Mouse (Mus musculus): ENCODE measurements around the gene Cox20. TPM values are rescaled to one million over a fixed set of nuclear protein-coding genes. Genes with fewer than 3 reads are reported as not detected.
"Not testable (repeated sequence)": the region's sequence is repeated elsewhere in the genome, so short reads cannot be mapped to it uniquely, and the experiment has no call there.

Cox20 gene
- polyA plus RNA-seq, 1 experiment, result 26.5 TPM

DNA sequence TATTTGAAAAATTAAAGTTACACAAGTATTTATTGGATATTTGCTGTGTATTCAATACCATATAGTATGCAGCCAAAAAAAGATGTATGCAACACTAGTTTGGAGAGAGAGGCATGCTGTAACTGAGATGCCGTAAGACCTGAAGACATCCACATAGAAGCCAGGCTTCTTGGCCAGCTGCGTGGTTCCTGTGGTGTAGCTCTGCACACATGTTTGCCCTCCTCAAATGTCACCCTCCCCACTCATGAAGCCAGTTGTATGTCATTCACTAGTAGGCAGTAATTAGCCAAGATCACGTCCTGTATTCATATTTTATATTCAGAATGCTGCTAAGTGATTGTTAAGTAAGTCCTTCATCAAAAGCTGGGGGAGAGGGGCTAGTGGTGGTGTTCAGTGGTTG, 22.5 kb downstream of the Cox20 start:
- no peaks in the 10 kb centered on the region for H3K4me1 ChIP-seq (ENCODE audit: control insufficient read depth, insufficient read depth, low read length)
- peaks cover 3% of the 10 kb centered on the region; the same call in 1 of the 2 replicates for H3K36me3 ChIP-seq (ENCODE audit: control insufficient read depth, insufficient read depth, low read length, poor library complexity, severe bottlenecking)
- TF ChIP-seq CTCF (IDR thresholded peaks at IDR 0.05; ENCODE audit: low read depth, low read length), result no peak
- TF ChIP-seq POLR2A (IDR thresholded peaks at IDR 0.05; ENCODE audit: insufficient read depth, low read length), result no peak
- no peaks in the 10 kb centered on the region for H3K9me3 ChIP-seq (replicated peaks; ENCODE audit: control insufficient read depth, insufficient read depth, low read length, poor library complexity, severe bottlenecking)
- no peak overlapping the region for H3K9ac ChIP-seq (ENCODE audit: low read depth, poor library complexity, severe bottlenecking)
- no peaks in the 10 kb centered on the region for H3K27me3 ChIP-seq (ENCODE audit: control insufficient read depth, insufficient read depth, low read length, poor library complexity, severe bottlenecking)
- no peak overlapping the region for H3K27ac ChIP-seq (ENCODE audit: insufficient read depth, low read length)
- H3K4me3 ChIP-seq (ENCODE audit: low read depth, low read length), result no peak overlapping the region

DNA sequence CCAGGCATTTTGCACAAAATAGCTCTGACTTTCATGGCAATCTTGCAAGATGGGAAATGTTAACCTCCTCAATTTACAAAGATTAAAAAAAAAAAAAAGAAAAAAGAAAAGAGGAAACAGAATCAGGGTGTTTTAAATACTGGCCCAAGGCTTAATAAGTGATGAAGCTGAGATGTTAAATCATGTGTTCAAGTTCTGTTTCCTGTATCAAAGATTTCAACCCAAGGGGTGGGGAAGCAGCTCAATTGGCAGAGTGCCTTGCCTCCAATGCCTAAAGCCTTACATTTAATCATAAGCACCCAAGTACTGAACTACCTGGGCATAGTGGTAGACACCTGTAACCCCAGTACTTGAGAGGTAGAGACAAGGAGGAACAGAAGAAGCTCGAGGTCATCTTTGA, 23.1 kb downstream of the Cox20 start:
- no peak overlapping the region for H3K4me3 ChIP-seq (ENCODE audit: low read depth, low read length)
- no peaks in the 10 kb centered on the region for H3K9me3 ChIP-seq (replicated peaks; ENCODE audit: control insufficient read depth, insufficient read depth, low read length, poor library complexity, severe bottlenecking)
- no peaks in the 10 kb centered on the region for H3K27me3 ChIP-seq (ENCODE audit: control insufficient read depth, insufficient read depth, low read length, poor library complexity, severe bottlenecking)
- H3K9ac ChIP-seq (ENCODE audit: low read depth, poor library complexity, severe bottlenecking), result no peak overlapping the region
- no peaks in the 10 kb centered on the region for H3K36me3 ChIP-seq (ENCODE audit: control insufficient read depth, insufficient read depth, low read length, poor library complexity, severe bottlenecking)
- no peak overlapping the region for H3K27ac ChIP-seq (ENCODE audit: insufficient read depth, low read length)
- no peaks in the 10 kb centered on the region for H3K4me1 ChIP-seq (ENCODE audit: control insufficient read depth, insufficient read depth, low read length)
- no peak for TF ChIP-seq CTCF (IDR thresholded peaks at IDR 0.05; ENCODE audit: low read depth, low read length)
- TF ChIP-seq EP300 (IDR thresholded peaks at IDR 0.05; ENCODE audit: insufficient read depth, low read depth, low read length), result no peak
- TF ChIP-seq POLR2A (IDR thresholded peaks at IDR 0.05; ENCODE audit: insufficient read depth, low read length), result no peak

DNA sequence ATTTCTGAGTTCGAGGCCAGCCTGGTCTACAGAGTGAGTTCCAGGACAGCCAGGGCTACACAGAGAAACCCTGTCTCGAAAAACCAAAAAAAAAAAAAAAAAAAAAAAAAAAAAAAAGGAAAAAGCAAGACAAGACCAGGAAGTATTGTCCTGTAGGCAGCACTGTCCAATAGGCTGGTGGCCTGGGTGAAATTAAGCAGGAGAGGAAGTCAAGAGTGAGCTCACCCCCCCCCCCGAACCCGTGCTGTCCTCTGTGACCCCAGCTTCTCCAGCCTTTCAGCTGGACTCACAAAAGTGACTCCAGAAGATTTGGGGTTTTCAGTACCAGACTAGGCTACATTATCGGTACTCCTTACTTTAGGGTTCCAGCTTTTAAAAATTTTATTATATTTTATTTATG, 23.7 kb downstream of the Cox20 start:
- TF ChIP-seq CTCF (IDR thresholded peaks at IDR 0.05; ENCODE audit: low read depth, low read length) (no peak), POLR2A (IDR thresholded peaks at IDR 0.05; ENCODE audit: insufficient read depth, low read length) (no peak), EP300 (IDR thresholded peaks at IDR 0.05; ENCODE audit: insufficient read depth, low read depth, low read length) (no peak)
- no peak overlapping the region for H3K27ac ChIP-seq (ENCODE audit: insufficient read depth, low read length)
- no peaks in the 10 kb centered on the region for H3K36me3 ChIP-seq (ENCODE audit: control insufficient read depth, insufficient read depth, low read length, poor library complexity, severe bottlenecking)
- no peaks in the 10 kb centered on the region for H3K9me3 ChIP-seq (replicated peaks; ENCODE audit: control insufficient read depth, insufficient read depth, low read length, poor library complexity, severe bottlenecking)
- no peak overlapping the region for H3K4me3 ChIP-seq (ENCODE audit: low read depth, low read length)
- no peaks in the 10 kb centered on the region for H3K27me3 ChIP-seq (ENCODE audit: control insufficient read depth, insufficient read depth, low read length, poor library complexity, severe bottlenecking)
- no peak overlapping the region for H3K9ac ChIP-seq (ENCODE audit: low read depth, poor library complexity, severe bottlenecking)
- H3K4me1 ChIP-seq (ENCODE audit: control insufficient read depth, insufficient read depth, low read length), result no peaks in the 10 kb centered on the region

DNA sequence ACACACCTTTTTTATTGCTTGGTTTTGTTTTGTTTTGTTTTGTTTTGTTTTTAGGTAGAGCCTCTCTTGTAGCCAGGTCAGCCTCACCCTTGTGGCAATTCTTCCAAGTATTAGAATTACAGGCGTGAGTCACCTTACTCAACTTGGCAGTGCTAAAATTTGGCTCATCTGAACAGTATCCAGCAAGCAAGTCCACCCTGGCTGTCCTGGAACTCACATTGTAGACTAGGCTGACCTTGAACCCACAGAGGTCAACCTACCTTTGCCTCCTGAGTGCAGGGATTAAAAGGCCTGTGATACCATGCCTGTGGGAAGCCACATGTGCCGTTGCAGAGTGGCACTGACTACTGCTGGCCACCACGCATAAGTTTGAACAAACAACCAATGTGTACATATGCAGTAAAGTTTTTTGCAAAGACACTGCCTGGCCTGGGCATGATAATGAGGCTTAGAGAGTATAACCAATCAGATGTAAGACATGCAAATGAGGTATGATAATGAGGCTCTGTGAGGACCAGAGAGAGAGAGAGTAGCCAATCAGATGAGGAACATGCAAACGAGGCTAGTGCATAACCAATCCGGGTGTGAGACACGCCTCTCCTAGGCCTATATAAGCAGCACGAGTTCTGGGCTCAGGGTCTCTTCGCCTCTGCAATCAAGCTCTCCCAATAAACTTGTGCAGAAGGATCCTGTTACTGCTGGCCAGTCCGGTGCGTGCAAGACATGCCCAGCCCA, 25.3 kb downstream of the Cox20 start:
- H3K9me3 ChIP-seq (replicated peaks; ENCODE audit: control insufficient read depth, insufficient read depth, low read length, poor library complexity, severe bottlenecking); H3K27ac ChIP-seq (ENCODE audit: insufficient read depth, low read length); H3K4me3 ChIP-seq (ENCODE audit: low read depth, low read length); H3K27me3 ChIP-seq (ENCODE audit: control insufficient read depth, insufficient read depth, low read length, poor library complexity, severe bottlenecking); H3K36me3 ChIP-seq (ENCODE audit: control insufficient read depth, insufficient read depth, low read length, poor library complexity, severe bottlenecking); H3K9ac ChIP-seq (ENCODE audit: low read depth, poor library complexity, severe bottlenecking); H3K4me1 ChIP-seq (ENCODE audit: control insufficient read depth, insufficient read depth, low read length): not testable (repeated sequence)

DNA sequence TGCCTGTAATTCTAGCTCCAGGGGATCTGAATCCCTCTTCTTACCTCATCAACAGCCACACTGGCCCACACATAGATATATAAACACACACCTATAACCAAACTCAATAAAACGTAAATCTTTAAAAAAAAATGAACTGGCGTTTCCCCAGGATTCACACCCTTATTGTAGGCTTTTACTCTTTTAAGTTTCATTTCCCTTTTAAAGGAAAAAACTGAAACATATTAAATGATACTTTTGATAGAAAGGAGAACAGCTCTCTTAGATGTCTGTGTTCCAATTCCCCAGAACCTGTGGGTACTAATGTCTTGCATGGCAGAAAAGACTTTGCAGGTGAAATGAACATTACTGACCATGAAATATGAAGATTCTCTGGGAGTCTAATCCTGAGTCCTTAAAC, 31.9 kb downstream of the Cox20 start:
- TF ChIP-seq CTCF (IDR thresholded peaks at IDR 0.05; ENCODE audit: low read depth, low read length) (no peak), EP300 (IDR thresholded peaks at IDR 0.05; ENCODE audit: insufficient read depth, low read depth, low read length) (no peak), POLR2A (IDR thresholded peaks at IDR 0.05; ENCODE audit: insufficient read depth, low read length) (no peak)
- no peak overlapping the region for H3K9ac ChIP-seq (ENCODE audit: low read depth, poor library complexity, severe bottlenecking)
- no peak overlapping the region for H3K27ac ChIP-seq (ENCODE audit: insufficient read depth, low read length)
- H3K36me3 ChIP-seq (ENCODE audit: control insufficient read depth, insufficient read depth, low read length, poor library complexity, severe bottlenecking), result no peaks in the 10 kb centered on the region
- H3K4me1 ChIP-seq (ENCODE audit: control insufficient read depth, insufficient read depth, low read length), result no peaks in the 10 kb centered on the region
- H3K4me3 ChIP-seq (ENCODE audit: low read depth, low read length), result no peak overlapping the region
- no peaks in the 10 kb centered on the region for H3K27me3 ChIP-seq (ENCODE audit: control insufficient read depth, insufficient read depth, low read length, poor library complexity, severe bottlenecking)
- no peaks in the 10 kb centered on the region for H3K9me3 ChIP-seq (replicated peaks; ENCODE audit: control insufficient read depth, insufficient read depth, low read length, poor library complexity, severe bottlenecking)

DNA sequence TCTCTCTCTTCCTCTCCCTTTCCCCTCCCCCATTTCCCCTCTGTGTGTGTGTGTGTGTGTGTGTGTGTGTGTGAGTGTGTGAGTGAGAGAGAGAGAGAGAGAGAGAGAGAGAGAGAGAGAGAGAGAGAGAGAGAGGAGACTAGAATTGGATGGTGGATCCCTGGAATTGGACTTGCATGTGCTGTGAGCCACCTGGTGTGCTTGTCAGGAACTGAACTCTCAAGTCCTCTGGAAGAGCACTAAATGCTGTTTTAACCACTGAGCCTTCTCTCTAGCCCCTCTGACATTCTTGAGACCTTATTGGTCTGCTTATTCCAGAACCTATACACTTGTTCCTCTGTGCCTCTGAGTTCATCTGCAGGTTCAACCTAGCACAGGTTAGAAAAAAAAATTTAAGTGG, 32.7 kb downstream of the Cox20 start:
- no peak overlapping the region for H3K9ac ChIP-seq (ENCODE audit: low read depth, poor library complexity, severe bottlenecking)
- no peak overlapping the region for H3K4me3 ChIP-seq (ENCODE audit: low read depth, low read length)
- H3K4me1 ChIP-seq (ENCODE audit: control insufficient read depth, insufficient read depth, low read length), result no peaks in the 10 kb centered on the region
- H3K9me3 ChIP-seq (replicated peaks; ENCODE audit: control insufficient read depth, insufficient read depth, low read length, poor library complexity, severe bottlenecking), result no peaks in the 10 kb centered on the region
- H3K27ac ChIP-seq (ENCODE audit: insufficient read depth, low read length), result no peak overlapping the region
- no peaks in the 10 kb centered on the region for H3K27me3 ChIP-seq (ENCODE audit: control insufficient read depth, insufficient read depth, low read length, poor library complexity, severe bottlenecking)
- H3K36me3 ChIP-seq (ENCODE audit: control insufficient read depth, insufficient read depth, low read length, poor library complexity, severe bottlenecking), result no peaks in the 10 kb centered on the region
- no peak for TF ChIP-seq CTCF (IDR thresholded peaks at IDR 0.05; ENCODE audit: low read depth, low read length)
- no peak for TF ChIP-seq POLR2A (IDR thresholded peaks at IDR 0.05; ENCODE audit: insufficient read depth, low read length)
- TF ChIP-seq EP300 (IDR thresholded peaks at IDR 0.05; ENCODE audit: insufficient read depth, low read depth, low read length), result no peak

Measured in ES-Bruce4 (cell line).